9 mouse cellular contexts compared by ENCODE assay signal in the genomic region with DNA sequence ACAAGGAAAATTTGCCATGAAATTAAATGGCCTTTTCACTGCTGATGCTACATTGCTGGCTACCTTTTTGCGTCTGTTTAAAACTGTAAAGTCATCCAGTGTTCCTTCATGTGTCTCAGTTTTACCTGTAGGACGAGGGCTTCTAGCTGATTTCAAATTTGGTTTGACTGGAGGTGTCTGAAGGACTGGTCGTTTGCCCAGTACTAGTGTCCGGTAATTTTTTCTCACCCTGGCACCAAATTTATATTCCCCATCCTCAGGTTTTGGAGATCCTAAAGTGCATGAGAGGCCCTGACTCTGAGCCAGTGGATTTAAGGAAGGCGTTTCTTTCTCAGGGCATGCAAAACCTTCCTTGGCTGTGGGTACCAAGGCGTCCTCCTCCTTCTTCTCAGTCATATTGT. TPM values are rescaled to one million over a fixed set of nuclear protein-coding genes. Genes with fewer than 3 reads are reported as not detected.
DNase-seq lines count a peak whose midpoint lies in the region; ATAC-seq lines count a peak whose summit lies in the region.
"Had no signal": no experiment of that assay in that cellular context is flagged by ENCODE, and none has a peak within 500 bp of the region (broad histone marks: within the 10 kb centered on the region; RNA-seq: fewer than 3 reads in every experiment).

No protein-coding gene starts in this region.

- H3K36me3 ChIP-seq in heart, embryonic 11.5 days (ENCODE audit: control insufficient read depth, insufficient read depth, low read length) = no peaks in the 10 kb centered on the region
- H3K36me3 ChIP-seq in hindbrain, embryonic 12.5 days = no peaks in the 10 kb centered on the region
- no peaks in the 10 kb centered on the region for H3K36me3 ChIP-seq in midbrain, embryonic 12.5 days

- no peaks in the 10 kb centered on the region for H3K9me3 ChIP-seq in heart, embryonic 11.5 days (replicated peaks; ENCODE audit: control insufficient read depth, low read length)
- H3K9me3 ChIP-seq in hindbrain, embryonic 12.5 days (replicated peaks) = no peaks in the 10 kb centered on the region
- H3K9me3 ChIP-seq in midbrain, embryonic 12.5 days = no peaks in the 10 kb centered on the region

- peak overlapping the region; percentile 92 for H3K4me3 ChIP-seq in heart, embryonic 11.5 days (ENCODE audit: low read depth, low read length)
- H3K4me3 ChIP-seq in hindbrain, embryonic 12.5 days = peak overlapping the region; percentile 100
- H3K4me3 ChIP-seq in midbrain, embryonic 12.5 days = peak overlapping the region; percentile 99

- 12% methylated on average over 6 of the region's 6 CpGs for WGBS in heart, embryonic 11.5 days (ENCODE audit: insufficient replicate concordance)
- 2% methylated on average over 6 of the region's 6 CpGs for WGBS in hindbrain, embryonic 12.5 days
- WGBS in midbrain, embryonic 12.5 days = 2% methylated on average over 6 of the region's 6 CpGs

- peak overlapping the region; percentile 100 for H3K27ac ChIP-seq in heart, embryonic 11.5 days (ENCODE audit: low read depth, low read length)
- peak overlapping the region; percentile 100 for H3K27ac ChIP-seq in hindbrain, embryonic 12.5 days
- H3K27ac ChIP-seq in midbrain, embryonic 12.5 days (replicated peaks) = peak overlapping the region; percentile 100

- ATAC-seq in heart, embryonic 11.5 days (replicated peaks; ENCODE audit: insufficient number of reproducible peaks, low FRiP score, low TSS enrichment) = no peak
- ATAC-seq in hindbrain, embryonic 12.5 days (ENCODE audit: low FRiP score) = no peak
- no peak for ATAC-seq in midbrain, embryonic 12.5 days (ENCODE audit: low FRiP score, low read depth)
- no peak for ATAC-seq in activated CD4-positive, CD25-positive, alpha-beta regulatory T cell, adult 4 months

- H3K27me3 ChIP-seq in heart, embryonic 11.5 days (ENCODE audit: control insufficient read depth, insufficient read depth, low read length) = no peaks in the 10 kb centered on the region
- H3K27me3 ChIP-seq in hindbrain, embryonic 12.5 days = no peaks in the 10 kb centered on the region
- no peaks in the 10 kb centered on the region for H3K27me3 ChIP-seq in midbrain, embryonic 12.5 days

- H3K9ac ChIP-seq in heart, embryonic 11.5 days (ENCODE audit: low read depth, low read length) = peak overlapping the region; percentile 100
- peak overlapping the region; percentile 100 for H3K9ac ChIP-seq in hindbrain, embryonic 12.5 days
- H3K9ac ChIP-seq in midbrain, embryonic 12.5 days (replicated peaks) = peak overlapping the region; percentile 100

- no peak for DNase-seq in heart, adult 8-10 months (ENCODE audit: low spot score)
- DNase-seq in embryo, embryonic 11 days = peak; percentile 32
- no peak for DNase-seq in adrenal gland, postnatal 10 days
- no peak for DNase-seq in ovary, postnatal 14 days (ENCODE audit: low spot score)

- H3K4me2 ChIP-seq in heart, embryonic 11.5 days = peak overlapping the region; percentile 95
- H3K4me2 ChIP-seq in hindbrain, embryonic 12.5 days (replicated peaks) = peak overlapping the region; percentile 82
- peak overlapping the region; percentile 70 for H3K4me2 ChIP-seq in midbrain, embryonic 12.5 days (replicated peaks)

- peaks cover 28% of the 10 kb centered on the region for H3K4me1 ChIP-seq in heart, embryonic 11.5 days (ENCODE audit: control insufficient read depth, insufficient read depth, low read length)
- peaks cover 35% of the 10 kb centered on the region for H3K4me1 ChIP-seq in hindbrain, embryonic 12.5 days
- H3K4me1 ChIP-seq in midbrain, embryonic 12.5 days = peaks cover 37% of the 10 kb centered on the region

RNA-seq across cellular contexts. Expression of a gene that starts 3.1 kb away (rescaled TPM):
- 6.0 and 6.4 TPM in 2 replicates for polyA plus RNA-seq in heart, embryonic 11.5 days (2014; fragmentation: Nextera tagmentation; extraction: Ambion mirVana)
- 1 to 10 TPM; 2.5 to 5.9 (median 3.7) TPM for total RNA-seq in heart, adult 8-10 months (2022)
- polyA plus RNA-seq in hindbrain, embryonic 12.5 days (2016; fragmentation: Nextera tagmentation; extraction: Ambion mirVana) = 17.7 and 19.4 TPM in 2 replicates
- polyA plus RNA-seq in midbrain, embryonic 12.5 days (2016; fragmentation: Nextera tagmentation; extraction: Ambion mirVana) = 23.8 and 26.6 TPM in 2 replicates
- total RNA-seq in adrenal gland, postnatal 10 days (2021) = 1 to 10 TPM; 3.5 to 4.9 TPM
- polyA plus RNA-seq in activated CD4-positive, CD25-positive, alpha-beta regulatory T cell, adult 4 months (2017; shearing (Covaris generic)) = under 1 TPM; 0.25 to 0.48 TPM

RNA-seq across cellular contexts. Expression of a gene that starts 8.2 kb away (rescaled TPM):
- 7.1 and 9.1 TPM in 2 replicates for polyA plus RNA-seq in heart, embryonic 11.5 days (2014; fragmentation: Nextera tagmentation; extraction: Ambion mirVana)
- total RNA-seq in heart, adult 8-10 months (2022) = 1 to 10 TPM; 3.5 to 7.3 (median 5.5) TPM
- 18.0 and 18.6 TPM in 2 replicates for polyA plus RNA-seq in hindbrain, embryonic 12.5 days (2016; fragmentation: Nextera tagmentation; extraction: Ambion mirVana)
- 20.5 and 21.5 TPM in 2 replicates for polyA plus RNA-seq in midbrain, embryonic 12.5 days (2016; fragmentation: Nextera tagmentation; extraction: Ambion mirVana)
- total RNA-seq in adrenal gland, postnatal 10 days (2021) = 1 to 10 TPM; 2.3 to 6.1 TPM
- 1 to 10 TPM; 2.3 to 2.9 TPM for polyA plus RNA-seq in activated CD4-positive, CD25-positive, alpha-beta regulatory T cell, adult 4 months (2017; shearing (Covaris generic))

RNA-seq across cellular contexts. Expression of a gene that starts 9.3 kb away (rescaled TPM):
- polyA plus RNA-seq in heart, embryonic 11.5 days (2014; fragmentation: Nextera tagmentation; extraction: Ambion mirVana) = 25.9 and 36.4 TPM in 2 replicates
- 10 to 100 TPM; 25.1 to 41.8 (median 30.5) TPM for total RNA-seq in heart, adult 8-10 months (2022)
- polyA plus RNA-seq in hindbrain, embryonic 12.5 days (2016; fragmentation: Nextera tagmentation; extraction: Ambion mirVana) = 65.1 and 70.8 TPM in 2 replicates
- polyA plus RNA-seq in midbrain, embryonic 12.5 days (2016; fragmentation: Nextera tagmentation; extraction: Ambion mirVana) = 64.9 and 70.4 TPM in 2 replicates
- total RNA-seq in adrenal gland, postnatal 10 days (2021) = 10 to 100 TPM; 35.1 to 44.5 TPM
- polyA plus RNA-seq in activated CD4-positive, CD25-positive, alpha-beta regulatory T cell, adult 4 months (2017; shearing (Covaris generic)) = 10 to 100 TPM; 34.0 to 36.9 TPM

RNA-seq across cellular contexts. Expression of a gene that starts 49.0 kb away (rescaled TPM):
- polyA plus RNA-seq in heart, embryonic 11.5 days (2014; fragmentation: Nextera tagmentation; extraction: Ambion mirVana) = not detected in 2 replicates
- total RNA-seq in heart, adult 8-10 months (2022) = not detected
- polyA plus RNA-seq in hindbrain, embryonic 12.5 days (2016; fragmentation: Nextera tagmentation; extraction: Ambion mirVana) = not detected in 2 replicates
- not detected in 2 replicates for polyA plus RNA-seq in midbrain, embryonic 12.5 days (2016; fragmentation: Nextera tagmentation; extraction: Ambion mirVana)
- not detected for total RNA-seq in adrenal gland, postnatal 10 days (2021)
- not detected for polyA plus RNA-seq in activated CD4-positive, CD25-positive, alpha-beta regulatory T cell, adult 4 months (2017; shearing (Covaris generic))
- total RNA-seq: neutrophil, adult 5-6 weeks had no signal
